Mouse (Mus musculus): Measurements from ENCODE around the gene Swsap1. TPM values are rescaled to one million over a fixed set of nuclear protein-coding genes. Genes with fewer than 3 reads are reported as not detected.

Swsap1 gene
- total RNA-seq, 2 experiments from 2014 or later = 7.6 to 7.8 TPM

GRCm38 (mm10) chr9:21962416-21963059 lies 7.0 kb downstream of the Swsap1 start:
- peak; percentile 68 to 75 for DNase-seq

GRCm38 (mm10) chr9:21963417-21963816 lies 7.9 kb downstream of the Swsap1 start, which contains the start of gene Epor:
TSS of gene Epor (minus strand) at chr9:21963506.
- peak; percentile 73 to 88 for DNase-seq

DNA sequence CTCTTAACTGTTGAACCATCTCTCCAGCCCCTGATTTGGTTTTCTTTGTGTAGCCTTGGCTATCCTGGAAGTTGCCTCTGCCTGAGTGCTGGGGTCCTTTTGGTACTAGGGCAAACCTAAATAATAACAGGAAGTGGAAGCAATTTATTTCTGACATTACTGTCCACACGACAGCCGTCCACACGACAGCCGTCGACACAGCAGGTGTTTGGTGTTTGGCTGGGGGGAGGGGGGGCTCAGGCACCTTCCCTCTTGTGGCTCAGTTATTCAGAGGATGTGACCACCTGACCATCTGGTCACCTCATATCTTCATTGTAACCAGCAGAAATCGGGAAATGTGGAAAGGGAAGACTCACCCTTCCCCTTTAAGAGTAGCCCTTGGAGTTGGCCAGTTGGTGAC lies 13.3 kb downstream of the Swsap1 start:
- DNase-seq = no peak

DNA sequence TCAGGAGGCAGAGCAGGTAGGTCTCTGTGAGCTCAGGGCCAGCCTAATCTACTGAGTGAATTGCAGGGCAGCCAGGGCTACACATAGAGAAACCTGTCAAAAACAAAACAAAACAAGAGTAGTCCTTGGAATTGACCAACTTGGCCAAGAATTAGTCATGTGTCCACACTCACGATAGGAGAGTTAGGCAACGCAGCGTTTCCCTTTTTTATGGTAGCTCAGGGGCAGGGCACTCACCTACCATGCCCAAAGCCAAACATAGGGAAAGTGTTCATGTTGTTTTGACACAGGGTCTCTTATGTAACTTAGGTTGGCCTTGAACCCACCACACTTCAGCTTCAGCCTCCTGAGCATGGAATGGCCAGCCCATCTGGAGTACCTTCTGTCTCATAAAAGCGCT lies 13.7 kb downstream of the Swsap1 start:
- DNase-seq = no peak

DNA sequence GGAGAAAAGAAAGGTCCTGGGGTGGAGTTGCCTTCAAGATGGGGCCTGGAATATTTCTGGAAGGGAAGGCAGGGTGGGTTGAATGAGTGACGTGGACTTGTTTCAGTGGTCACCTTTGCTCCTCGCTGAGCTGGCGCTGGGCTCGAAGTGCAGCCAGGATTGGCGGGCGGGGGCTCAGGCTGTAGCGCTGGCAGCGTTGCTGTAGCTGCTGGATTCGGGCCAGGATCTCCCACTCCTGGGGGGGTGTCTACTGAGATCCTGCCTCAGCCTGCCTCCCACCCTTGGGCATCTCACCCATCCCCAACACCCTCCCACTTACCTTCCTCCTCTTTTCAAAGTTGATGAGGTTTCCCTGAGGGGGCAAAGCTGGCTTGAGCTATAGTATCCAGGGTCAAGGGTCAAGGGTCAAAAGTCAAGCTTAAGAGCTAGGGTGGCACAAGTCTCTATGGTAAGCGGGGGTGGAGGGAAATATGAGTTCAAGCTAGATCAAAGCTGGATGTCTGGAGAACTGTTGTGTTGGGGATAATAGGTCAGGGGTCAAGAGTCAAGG lies 21.1 kb downstream of the Swsap1 start:
- no peak for DNase-seq

GRCm38 (mm10) chr9:21977331-21977730 lies 21.8 kb downstream of the Swsap1 start:
- DNase-seq = no peak

GRCm38 (mm10) chr9:21977972-21978371 lies 22.4 kb downstream of the Swsap1 start:
- peak in 1 of 2 experiments; percentile 66 for DNase-seq

- no peak for DNase-seq
Observed at GRCm38 (mm10) chr9:21978398-21979128, 23.0 kb downstream of the Swsap1 start.

- DNase-seq = no peak
Observed at GRCm38 (mm10) chr9:21983911-21984310, 28.4 kb downstream of the Swsap1 start.

DNA sequence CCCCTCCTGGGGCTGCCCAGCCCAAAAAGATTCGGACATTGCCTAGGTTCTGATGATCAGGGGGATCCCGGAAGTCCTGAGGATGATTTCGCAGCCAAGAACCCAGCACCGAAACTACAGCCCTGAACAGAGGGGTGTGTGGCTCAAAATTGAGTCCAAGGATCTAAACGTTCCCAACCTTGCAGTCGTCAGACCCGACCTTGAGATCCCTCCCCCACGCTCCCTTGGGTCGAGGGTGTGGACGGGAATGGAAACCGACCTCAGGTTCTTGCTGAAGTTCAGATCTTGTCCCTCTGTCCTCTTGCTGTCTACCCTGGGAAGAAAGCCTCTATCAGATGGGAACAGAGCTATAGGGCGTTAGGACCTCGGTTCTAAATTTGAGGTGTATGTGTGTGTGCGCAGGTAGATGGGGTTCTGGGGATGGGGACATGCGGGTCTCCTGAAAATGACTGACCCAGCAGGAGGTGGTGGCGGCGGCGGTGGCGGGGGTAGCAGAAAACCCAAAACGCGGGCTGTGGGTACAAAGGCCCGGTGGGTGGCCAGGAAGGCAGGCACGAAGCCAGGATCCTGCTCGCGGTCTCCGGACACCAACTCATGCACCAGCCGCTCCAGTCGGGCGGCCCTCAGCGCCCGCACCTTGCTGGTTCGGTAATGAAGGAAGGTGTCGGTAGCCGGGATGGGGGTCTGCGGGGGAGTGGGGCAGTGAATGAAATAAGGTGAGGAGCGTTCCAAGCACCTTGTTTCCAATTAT lies 32.2 kb downstream of the Swsap1 start:
- DNase-seq = no peak

GRCm38 (mm10) chr9:21988421-21989101 lies 33.0 kb downstream of the Swsap1 start:
- DNase-seq = peak in 1 of 2 experiments; percentile 12

GRCm38 (mm10) chr9:21989230-21990110 lies 33.9 kb downstream of the Swsap1 start, which contains the start of gene Rgl3:
TSS of gene Rgl3 (minus strand) at chr9:21989446.
- peak; percentile 76 to 80 for DNase-seq

DNA sequence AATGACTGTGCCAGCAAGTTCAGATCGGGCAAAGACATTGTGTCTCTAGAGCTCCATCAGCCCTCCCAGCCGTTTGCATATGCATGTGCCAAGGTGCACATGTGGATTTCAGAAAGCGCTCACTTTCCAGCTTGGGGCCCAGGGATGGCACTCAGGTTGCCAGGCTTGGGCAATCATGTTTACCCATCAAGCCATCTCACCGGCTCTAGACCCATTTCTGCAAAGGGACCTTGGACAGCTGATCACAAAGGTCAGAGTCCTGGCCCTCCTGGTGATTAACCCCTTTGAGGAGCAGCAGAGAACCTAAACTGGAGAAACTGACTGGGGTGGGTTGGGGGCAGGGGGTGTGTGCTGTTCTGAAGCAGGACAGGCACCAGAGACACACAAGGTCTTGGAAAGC lies 36.7 kb downstream of the Swsap1 start:
- no peak for DNase-seq

DNA sequence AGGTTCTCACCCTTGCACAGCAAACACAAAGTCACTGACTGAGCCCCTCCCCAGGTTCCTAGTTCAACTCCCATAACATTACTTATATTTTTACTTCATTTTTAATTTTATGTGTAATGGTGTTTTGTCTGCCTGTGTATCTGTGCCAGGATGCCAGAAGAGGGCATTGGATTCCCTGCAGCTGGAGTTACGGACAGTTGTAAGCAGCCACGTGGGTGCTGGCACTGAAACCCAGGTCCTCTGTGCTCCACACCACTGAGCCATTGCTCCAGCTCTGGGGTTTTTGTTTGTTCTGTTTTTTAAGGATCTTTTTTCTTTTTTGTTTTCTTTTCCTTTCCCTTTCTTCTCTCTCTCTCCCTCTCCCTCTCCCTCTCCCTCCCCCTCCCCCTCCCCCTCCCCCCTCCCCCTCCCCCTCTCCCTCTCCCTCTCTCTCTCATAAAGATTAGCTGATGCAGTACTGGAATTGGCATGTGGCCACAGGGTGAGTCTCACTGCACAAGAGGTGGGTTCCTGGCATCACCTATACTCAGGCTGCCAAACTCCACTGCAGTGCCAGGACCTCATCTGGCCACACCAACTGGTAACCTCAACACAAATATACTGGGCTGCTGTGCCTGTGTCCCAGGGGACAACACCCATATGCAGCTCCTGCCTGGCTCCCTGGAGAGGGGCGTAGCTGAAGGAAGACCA lies 40.8 kb downstream of the Swsap1 start:
- DNase-seq = no peak

DNA sequence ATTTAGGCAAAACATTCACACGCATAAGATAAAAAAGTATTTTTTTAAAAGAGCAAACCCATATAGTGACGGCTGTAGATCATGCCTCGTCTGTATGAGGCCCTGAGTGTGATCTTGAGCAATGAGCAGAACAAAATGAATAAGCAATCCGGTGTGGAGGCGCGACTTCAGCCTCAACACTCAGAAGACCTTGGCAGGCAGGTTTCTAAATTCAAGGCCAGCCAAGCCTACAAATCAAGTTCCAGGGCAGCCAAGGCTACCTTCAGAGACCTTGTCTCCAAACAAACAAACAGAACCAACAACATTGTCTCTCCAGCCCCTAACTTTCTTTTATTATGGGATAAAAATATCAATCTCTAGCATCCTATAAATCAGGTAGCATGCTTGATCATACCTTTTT lies 44.7 kb downstream of the Swsap1 start:
- no peak for DNase-seq

- no peak for DNase-seq
Observed at GRCm38 (mm10) chr9:22001633-22002032, 46.1 kb downstream of the Swsap1 start.

DNA sequence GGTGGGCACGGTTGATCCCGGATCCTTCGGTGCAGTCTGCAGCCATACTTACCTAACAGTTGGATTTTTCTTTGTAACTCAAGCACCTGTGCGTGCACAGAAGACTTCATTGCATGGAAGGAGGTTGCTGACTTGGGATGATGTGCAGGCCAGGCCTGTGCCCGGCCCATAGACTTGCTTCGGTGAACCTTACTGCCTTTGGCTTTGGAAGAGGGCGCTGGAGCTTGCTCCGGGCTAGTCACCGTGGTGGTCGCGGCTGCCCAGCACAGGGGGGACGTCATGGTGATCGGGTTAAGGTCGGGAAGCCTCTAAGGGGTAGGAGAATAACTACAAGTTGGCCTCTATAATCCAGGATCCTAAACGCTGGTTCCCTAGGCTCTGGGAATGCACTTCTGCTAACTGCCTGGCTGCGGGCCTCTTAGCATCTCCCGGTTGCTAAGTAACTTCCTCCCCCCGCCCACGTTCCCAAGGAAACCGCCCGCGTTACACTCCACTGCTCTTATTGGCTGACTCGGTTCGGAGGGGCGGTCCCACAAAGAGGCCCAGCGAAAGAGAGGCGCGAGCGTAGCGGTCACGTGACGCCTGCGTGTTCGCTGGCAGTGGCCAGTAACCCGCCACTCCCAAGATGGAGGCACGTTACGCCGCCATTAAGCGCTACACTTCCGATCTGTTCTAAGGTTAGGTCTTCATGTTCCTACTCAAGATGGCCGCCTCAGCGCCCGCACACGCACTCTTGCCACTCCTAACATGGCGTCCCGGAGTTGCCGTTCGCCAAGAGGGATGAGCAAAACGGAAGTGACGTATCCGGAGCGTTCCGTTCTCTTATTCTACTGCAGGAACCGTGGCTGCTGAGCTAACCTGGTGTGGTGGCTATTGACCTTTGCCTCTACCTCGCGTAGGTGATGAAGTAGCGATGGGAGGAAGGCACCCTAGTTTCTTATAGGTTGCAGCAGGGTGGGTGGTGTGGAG lies 46.9 kb downstream of the Swsap1 start, which contains the start of the genes Ccdc151 and Prkcsh:
TSS of gene Ccdc151 (minus strand) at position 441 of the 969 bp plus-strand sequence.
TSS of gene Prkcsh (plus strand) at position 613 of the 969 bp plus-strand sequence.
- DNase-seq = peak; percentile 99 to 100

GRCm38 (mm10) chr9:22003163-22003554 lies 47.6 kb downstream of the Swsap1 start:
- no peak for DNase-seq

DNA sequence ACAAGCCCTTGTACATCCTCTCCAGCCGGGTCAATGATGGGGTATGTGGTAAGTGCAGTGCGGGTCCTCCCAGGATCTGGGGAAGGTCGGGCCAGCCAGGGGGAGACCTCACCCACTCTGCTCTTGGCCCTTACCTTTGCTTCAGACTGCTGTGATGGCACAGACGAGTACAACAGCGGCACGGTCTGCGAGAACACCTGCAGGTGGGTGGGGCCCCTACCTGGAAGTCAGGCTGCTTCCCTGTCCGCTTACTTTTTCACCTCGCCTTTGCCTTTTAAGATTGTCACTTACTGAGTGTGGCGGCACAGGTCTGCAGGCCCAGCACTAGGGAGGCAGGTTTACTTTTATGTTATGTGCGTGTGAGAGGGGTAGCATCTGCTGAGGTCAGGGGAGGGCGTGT lies 49.0 kb downstream of the Swsap1 start:
- DNase-seq = no peak

Data from heart, adult 18-20 months (tissue).